Mouse (Mus musculus): ENCODE measurements at regions not wholly inside any gene's neighbourhood (a gene's known extent, or its start where the extent isn't known, plus 50 kb on each side); places are given as distances from the start of the nearest gene placed in this dataset.

- no peak for DNase-seq (ENCODE audit: low read depth)
Measured at GRCm38 (mm10) chr1:60627786-60628453, 61.0 kb upstream of the Raph1 start.

GRCm38 (mm10) chr1:60627367-60627766 is 60.5 kb upstream of the Raph1 start:
- DNase-seq (ENCODE audit: low read depth) = no peak

GRCm38 (mm10) chr1:60625698-60626486 is 59.0 kb upstream of the Raph1 start:
- DNase-seq (ENCODE audit: low read depth) = no peak

- DNase-seq (ENCODE audit: low read depth) = no peak
Measured at GRCm38 (mm10) chr1:60624231-60624630, 57.3 kb upstream of the Raph1 start.

DNA sequence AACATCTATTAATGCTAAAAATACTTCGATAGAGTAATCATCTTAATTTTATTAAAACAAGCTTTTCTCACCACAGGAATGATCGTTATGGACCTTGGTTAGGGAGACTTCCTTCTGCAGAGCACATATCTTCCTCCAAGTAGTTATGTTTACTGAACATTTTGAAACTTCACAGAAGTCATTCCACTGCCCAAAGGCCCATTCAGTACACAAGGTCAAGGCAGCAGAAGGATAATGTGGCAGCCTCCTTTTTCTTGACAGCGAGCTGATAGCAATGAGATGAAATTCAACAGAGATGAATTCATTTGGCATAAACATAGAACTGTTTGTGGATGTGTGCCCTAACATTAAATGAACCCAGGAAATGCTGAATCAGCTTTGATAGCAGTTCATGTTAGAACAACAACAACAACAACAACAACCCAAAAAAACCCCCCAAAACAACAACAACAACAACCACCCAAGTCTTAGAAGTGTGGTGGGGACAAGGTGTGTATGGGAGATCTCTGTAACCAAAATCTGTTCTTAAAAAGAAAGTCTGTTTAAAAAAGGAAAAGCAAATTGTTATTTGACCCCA is 56.6 kb upstream of the Raph1 start:
- no peak for DNase-seq (ENCODE audit: low read depth)

DNA sequence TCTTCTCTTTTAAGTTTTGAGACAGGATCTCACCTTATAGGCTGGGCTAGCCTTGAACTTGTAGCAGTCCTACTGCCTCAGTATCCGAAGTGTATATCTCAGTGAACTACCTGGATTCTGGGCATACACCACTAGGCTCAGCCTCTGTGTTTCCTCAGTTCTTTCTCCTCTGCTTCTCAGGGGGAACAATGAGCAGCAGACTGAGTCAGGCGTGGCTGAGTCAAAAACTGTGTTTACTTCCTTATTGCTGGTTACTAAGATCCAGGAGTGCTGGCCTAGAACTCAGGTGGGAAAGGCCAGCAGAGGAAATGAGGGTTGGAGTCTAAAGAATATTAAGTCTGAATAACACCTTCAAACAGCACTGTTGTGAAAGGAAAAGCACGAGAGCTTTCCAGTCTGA is 54.9 kb upstream of the Raph1 start:
- no peak for DNase-seq (ENCODE audit: low read depth)

DNA sequence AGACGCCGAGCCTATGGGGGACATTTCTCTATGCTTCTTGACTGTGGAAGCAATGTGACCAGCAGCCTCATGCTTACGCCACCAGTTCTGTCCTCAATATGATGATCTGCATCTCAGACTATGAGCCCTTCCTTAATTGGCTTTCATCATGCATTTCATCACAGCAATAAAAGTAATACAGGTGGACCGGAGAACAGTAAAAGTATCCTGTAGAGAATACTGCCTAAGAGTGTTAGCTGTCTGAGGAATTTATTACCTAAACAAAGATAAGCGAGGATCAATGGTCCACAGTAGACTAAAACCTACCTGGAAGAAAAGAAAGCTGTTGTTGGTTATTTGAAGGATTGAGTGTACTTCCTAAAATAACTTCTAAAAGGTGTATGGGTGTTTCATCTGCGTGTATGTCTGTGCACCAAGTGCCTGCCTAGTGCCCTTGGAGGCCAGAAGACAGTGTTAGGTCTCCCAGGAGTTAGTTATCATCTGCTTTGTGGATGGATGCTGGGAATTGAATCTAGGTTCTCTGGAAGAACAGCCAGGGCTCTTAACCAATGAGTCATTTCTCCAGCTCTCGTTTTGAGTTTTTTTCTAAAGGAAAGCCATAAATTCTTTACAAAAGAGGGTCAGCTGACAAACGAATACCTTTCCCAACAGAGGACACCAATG is 54.3 kb upstream of the Raph1 start:
- no peak for DNase-seq (ENCODE audit: low read depth)

DNA sequence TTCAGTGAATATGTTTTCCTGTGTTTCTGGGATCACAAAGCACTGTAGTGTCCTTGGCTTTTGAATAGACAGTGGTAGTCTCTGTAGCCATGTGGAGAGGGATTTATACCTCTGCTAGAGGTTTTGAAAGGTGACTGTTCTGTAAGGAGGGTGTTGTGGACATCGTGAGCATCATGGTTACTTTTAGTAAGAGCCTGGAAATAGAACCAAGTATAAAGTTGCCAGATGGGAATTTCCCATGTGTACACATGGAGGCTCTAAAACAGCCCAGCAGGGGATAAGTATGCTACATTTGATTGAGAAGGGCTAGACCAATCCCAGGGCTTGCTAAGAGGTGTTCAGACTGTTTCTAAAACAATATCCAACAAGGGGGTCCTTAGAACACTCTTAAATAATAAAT is 51.5 kb upstream of the Raph1 start:
- no peak for DNase-seq (ENCODE audit: low read depth)

DNA sequence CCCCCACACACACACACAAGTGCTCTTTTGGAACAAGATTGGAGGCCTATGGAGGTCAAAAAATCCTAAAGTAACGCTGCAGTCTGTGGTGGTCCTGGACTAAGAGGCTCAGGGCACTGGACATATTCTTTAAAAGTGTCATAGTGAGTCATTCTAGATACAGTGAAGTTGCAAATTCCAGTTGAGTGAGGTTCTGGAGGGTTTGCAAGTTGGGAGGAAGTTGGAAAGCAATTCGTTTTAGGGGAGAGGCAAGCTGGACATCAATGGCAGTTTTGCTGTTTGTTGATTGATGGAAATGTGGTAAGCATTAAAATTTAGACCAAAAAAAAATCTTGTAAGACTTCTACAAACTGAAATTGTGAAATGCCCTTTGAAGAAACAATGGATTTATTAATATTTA is 50.0 kb upstream of the Raph1 start:
- peak; percentile 65 for DNase-seq (ENCODE audit: low read depth)
